Mouse (Mus musculus) WW6 (cell line): Measurements from ENCODE around the gene Amotl2.

Source experiments
- DNase-seq: peaks from one replicate; pipeline ENCODE4 v3.0.0-alpha.2; 2013; ENCODE audit warnings: low read depth, low spot score

Amotl2 gene

DNA sequence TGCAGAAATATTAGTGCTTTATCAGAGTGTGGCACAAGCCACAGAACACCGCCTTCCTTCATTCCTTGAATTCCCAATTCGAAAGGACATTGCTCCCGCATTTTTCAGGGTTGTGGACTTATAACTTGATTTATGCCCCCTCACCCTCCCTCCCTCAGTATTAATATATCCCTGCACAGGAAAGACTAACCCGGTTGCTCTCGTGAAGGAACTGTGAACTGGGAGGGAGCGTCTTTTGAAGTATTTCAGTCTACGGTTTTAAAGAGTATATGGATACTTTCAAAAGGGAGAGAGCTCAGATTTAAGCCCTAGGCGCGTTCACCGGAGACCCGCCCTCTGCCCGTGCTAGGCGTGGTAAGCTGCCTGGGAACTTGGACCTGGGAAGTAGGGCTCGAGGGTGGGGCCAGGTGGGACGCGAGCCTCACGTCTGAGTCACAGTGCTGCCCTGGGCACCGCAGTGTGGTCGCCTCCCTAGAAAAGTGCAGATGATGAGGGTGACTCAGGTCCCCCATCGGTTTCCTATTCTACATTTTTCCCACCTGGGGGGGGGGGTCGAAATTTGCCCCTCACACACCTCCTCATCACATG is 54.9 kb downstream of the Amotl2 start:
- no peak for DNase-seq

DNA sequence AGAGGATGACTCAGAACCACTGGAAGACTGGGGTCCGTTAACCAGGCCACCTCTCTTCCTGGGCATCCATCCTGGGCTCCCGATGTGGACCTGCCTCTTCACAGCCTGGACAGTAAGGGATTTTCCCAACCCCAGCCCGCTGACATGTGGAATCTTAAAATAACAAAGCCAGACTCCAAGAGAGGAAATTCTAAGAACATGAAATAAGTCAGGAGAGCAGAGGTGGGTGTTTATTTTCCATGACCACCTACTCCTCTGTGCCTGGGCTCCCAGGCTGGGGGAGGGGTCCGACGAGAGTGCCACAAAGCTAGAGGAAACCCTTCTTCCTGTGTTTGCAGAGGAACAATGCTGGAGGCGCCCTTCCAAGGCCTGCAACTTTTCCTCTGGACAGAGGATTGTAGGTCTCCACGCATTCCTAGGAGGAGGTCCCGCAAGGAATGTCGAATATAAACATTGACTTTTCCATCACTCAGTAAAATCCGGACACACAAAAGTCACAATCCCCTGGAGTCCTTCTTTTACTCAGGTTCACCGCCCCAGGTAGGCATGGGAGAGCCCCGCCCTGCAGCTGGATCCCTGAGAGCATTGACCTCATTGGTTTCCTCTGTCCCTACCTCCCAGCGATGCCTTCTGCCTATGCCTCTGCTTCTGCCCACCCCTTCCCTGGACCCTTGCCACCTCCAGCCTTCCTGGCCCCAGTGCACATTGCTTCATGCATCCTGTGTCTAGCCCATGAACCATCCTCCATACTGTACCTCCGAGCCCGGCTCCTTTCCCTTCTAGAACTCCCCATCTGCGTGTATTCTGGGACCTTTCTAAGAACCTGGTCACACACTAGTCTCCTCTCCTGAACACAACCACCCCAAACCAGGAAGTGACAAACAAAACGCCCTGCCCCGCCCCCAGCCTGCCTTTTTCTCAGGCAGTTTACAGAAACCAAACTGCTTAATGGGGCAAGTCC is 61.4 kb downstream of the Amotl2 start:
- no peak for DNase-seq

DNA sequence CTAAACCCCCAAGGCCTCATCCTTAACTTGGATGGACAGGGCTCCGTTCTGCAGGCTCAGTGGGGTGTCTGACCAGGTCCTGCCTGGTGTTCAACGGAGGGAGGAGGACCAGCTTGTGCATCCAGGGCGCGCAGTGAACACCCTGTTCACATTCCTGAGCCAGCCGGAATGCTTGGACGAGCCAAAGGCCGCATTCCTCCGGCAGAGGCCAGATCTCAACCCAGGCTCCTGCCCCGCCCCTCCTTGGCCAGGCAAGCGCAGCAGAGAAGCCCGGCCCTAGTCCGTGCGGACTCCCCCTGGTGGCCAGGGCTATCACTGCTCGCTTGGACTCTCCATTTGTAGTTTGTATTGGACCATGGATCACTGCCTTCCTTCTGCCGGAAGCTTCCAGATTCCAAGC is 63.0 kb downstream of the Amotl2 start:
- peak; percentile 85 for DNase-seq
